Comparison of ENCODE assay signal across 11 mouse cellular contexts in the genomic region with DNA sequence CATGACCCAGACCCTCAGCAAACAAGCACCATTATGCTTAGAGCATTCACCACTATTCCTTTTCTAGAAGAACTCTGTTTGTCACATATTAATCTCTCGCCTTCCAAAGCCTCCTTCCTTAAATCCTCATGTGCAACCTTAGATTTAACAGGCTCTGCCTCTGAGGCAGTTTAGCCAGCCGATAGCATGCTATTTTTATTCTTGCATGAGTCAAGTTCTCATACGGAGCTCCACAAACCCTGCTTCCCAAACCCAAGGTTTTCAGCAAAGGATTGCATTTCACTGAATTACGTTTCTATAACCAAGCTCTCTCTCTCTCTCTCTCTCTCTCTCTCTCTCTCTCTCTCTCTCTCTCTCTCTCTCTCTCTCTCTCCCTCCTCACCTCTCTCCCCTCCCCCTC.
"Had no signal": no experiment of that assay in that cellular context is flagged by ENCODE, and none has a peak within 500 bp of the region (broad histone marks: within the 10 kb centered on the region; RNA-seq: fewer than 3 reads in every experiment).

No protein-coding gene starts in this region.

- DNase-seq: kidney, adult 9 months; kidney, postnatal 14 days; kidney, postnatal 4 days; liver, postnatal 0 days; lung, embryonic 14.5 days; thymus, adult 2 months; thymus, postnatal 14 days; thymus, postnatal 4 days had no signal

- ATAC-seq: intestine, postnatal 0 days; liver, postnatal 0 days; lung, postnatal 0 days; midbrain, embryonic 15.5 days had no signal
